Mouse (Mus musculus) brain, embryonic 18.5 days (tissue): ENCODE measurements at regions not wholly inside any gene's neighbourhood (a gene's known extent, or its start where the extent isn't known, plus 50 kb on each side); places are given as distances from the start of the nearest gene placed in this dataset.

Source experiments
- DNase-seq: peaks from one replicate; pipeline ENCODE4 v3.0.0-alpha.2; 2012; ENCODE audit warnings: low read depth, low spot score

GRCm38 (mm10) chr8:87025946-87026345 is 140.9 kb upstream of the N4bp1 start:
- no peak for DNase-seq

GRCm38 (mm10) chr8:87019795-87020194 is 134.7 kb upstream of the N4bp1 start:
- DNase-seq, result no peak

- no peak for DNase-seq
These were observed 90.5 kb upstream of the N4bp1 start for GRCm38 (mm10) chr8:86975546-86975945.

- DNase-seq, result no peak
These were observed 86.7 kb upstream of the N4bp1 start for GRCm38 (mm10) chr8:86971736-86972135.

- DNase-seq, result no peak
These were observed 84.0 kb upstream of the N4bp1 start for GRCm38 (mm10) chr8:86969051-86969450.

- no peak for DNase-seq
These were observed 82.8 kb upstream of the N4bp1 start for GRCm38 (mm10) chr8:86967891-86968311.

GRCm38 (mm10) chr8:86961218-86962195 is 76.4 kb upstream of the N4bp1 start:
- DNase-seq, result peak; percentile 12
